Mouse (Mus musculus): ENCODE data around the gene Gstcd.

DNA sequence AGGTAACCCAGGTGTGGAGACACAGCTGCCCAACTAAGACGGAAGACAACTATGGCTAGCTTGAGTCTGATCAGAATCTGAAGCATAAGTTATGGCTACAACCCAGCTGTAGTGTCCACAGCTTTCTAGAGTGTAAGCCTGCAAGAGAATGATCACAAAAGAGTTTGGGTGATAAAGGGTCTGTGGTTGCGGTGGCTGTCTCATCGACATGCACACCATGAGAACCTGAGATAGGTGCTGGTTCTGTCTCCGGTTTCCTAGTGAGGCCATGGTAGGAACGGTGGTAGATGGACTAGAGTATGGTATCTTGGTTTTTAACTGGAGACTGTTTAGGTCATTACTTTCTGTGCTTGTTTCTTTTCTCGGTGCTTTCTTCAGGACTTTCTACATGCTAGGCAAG is 6.1 kb upstream of the Gstcd start:
- TF ChIP-seq CTCF (IDR thresholded peaks at IDR 0.05; ENCODE audit: extremely low read depth, insufficient read length, insufficient replicate concordance, low read depth, low read length) (no peak), POLR2A (IDR thresholded peaks at IDR 0.05; ENCODE audit: low read depth, low read length) (no peak)

Measured in small intestine, adult 2 months (tissue).